Mouse (Mus musculus): Measurements from ENCODE around the gene Mrm2.
"Not testable (repeated sequence)": the region's sequence is repeated elsewhere in the genome, so short reads cannot be mapped to it uniquely, and the experiment has no call there.

The Mrm2 gene

DNA sequence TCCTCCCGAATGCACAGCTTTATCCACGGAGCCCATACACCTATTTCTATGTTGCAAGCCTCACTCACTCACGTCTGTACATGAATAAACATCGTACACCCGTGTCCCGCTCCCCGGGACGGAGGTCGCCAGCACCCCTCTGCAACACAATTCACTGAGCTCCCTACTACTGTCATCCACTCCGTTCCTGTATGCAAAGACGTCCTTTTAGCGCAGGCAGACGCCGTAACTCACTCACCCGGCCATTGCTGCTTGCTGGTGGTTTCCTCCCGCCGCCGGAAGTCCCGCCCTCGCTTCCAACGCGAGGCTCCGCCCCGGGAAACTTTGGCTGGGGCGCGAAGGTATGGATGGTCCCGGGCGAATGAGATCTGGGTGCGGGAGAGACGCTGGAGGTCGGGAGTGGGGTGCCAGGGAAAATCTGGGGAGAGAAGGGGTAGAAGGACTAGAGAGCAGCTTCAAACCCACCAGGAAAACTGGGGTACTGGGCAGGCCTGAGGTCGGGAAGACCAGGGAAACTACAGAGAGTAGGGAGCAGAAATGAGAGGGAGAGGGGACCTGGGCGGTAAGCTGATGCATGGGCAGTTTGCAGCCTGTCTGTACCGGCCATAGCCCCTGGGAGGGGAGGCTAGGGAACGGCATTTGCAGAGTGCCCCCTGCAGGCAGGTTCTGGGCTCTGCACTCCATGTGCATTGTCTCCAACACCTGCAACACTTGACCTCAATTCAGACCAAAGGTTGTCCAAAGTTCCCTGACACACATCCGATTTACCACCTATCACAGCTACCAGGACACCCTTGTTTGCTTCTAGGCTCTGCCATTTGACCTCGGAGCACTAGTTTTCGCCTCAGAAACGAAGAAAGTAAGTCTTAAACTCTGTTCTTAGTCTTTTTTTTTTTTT is at the start of gene Mrm2:
Gene Mrm2 (minus strand): TSS at position 284 of the 898 bp plus-strand sequence.
- peak; percentile 90 for DNase-seq (ENCODE audit: low read depth, low spot score)

DNA sequence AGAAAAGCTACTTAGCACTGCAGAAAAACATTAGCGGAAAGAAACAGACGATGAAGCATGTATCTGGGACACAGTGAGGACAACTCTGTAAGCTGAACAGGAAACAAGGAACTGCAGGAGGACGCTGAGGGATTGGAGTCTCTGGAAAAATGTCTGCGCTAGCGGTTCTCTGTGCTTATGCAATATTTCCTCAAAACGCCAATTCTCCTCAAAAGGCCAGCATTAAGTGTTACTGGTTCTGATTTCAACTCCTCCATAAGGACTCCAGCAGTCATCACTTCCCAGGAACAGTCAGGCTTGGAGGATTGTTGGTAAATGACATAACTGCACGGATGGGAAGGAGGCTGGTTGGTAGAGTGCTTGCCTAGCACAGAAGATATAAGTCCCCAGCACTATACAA is 49.5 kb upstream of the Mrm2 start:
- DNase-seq (ENCODE audit: low read depth, low spot score): no peak

GRCm38 (mm10) chr5:140379299-140379698 is 47.6 kb upstream of the Mrm2 start:
- no peak for DNase-seq (ENCODE audit: low read depth, low spot score)

GRCm38 (mm10) chr5:140378121-140378853 is 46.6 kb upstream of the Mrm2 start:
- DNase-seq (ENCODE audit: low read depth, low spot score): no peak

DNA sequence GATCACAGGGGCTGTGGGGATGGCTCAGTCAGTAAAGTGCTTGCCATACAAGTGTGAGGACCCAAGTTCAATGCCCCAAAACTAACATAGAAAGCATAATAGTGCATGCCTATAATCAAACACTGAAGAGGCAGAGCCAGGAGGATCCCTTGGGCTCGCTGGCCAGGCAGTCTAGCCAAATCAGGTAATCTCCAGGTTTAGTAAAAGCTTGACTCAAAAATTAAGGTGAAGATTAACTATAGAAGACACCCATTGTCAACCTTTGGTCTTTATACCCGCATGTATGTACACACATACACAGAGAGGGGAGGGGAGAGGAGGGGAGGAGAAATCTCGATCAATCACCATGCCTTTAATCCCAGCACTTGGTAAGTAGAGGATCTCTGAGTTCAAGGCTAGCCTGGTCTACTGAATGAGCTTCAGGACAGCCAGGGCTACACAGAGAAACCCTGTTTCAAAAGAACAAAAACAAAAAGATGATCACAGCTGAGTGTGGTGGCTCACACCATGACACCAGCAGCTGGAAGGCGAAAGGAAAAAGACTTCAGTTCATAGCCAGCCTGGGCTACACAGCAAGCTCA is 43.6 kb upstream of the Mrm2 start:
- no peak for DNase-seq (ENCODE audit: low read depth, low spot score)

DNA sequence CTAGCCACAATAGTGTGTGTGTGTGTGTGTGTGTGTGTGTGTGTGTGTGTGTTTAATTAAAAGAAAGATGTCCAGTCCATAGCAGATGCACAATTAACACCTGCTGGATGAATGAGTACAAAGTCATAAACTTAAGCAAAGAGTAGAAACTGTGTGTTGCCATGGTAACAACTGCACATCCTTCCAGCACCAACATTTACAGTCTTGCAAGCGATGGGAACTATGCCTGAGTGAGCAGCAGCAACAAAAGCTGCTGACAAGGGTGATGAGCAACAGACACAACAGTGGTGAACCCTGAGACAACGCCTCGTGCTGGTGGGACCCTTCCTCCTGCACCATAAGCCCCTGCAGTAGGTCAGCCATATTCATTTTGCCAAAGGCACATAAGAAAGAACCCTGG is 42.5 kb upstream of the Mrm2 start:
- peak; percentile 89 for DNase-seq (ENCODE audit: low read depth, low spot score)

DNA sequence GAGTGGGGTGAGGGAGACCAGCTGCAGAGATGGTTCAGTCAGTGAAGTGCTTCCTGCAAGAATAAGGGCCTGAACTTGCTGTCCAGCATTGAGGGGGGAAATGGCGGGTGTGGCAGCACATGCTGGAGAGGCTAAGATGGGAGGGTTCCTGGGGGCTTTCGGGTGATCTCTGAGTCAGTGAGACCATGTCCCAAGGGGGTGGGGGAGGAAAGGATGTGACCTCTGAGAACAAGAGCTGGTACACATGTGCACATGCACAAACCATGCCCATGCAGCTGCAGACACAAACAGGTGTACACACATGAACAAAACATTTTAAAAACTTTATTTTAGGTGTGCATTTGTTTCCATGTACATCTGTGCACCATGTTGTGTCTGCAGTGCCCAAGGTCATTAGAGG is 42.0 kb upstream of the Mrm2 start:
- peak; percentile 52 for DNase-seq (ENCODE audit: low read depth, low spot score)

DNA sequence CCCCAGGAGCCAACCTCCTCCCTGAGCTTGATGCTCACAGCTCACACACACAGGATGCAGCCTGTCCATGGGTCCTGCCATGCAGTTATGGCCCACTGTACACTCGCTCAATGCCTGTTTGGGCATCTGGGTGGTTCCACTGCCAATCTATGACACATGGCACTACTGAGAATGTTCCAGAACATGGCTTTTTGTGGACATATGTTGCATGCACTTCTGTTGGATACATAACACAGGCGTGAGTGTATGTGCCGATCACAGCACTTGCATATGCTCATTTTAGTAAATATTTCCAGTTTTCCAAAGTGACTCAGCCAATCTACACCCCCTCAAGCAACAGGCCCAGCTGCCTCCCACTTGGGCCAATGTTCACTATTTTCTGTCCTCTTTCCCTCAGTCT is 40.0 kb upstream of the Mrm2 start:
- DNase-seq (ENCODE audit: low read depth, low spot score): no peak

DNA sequence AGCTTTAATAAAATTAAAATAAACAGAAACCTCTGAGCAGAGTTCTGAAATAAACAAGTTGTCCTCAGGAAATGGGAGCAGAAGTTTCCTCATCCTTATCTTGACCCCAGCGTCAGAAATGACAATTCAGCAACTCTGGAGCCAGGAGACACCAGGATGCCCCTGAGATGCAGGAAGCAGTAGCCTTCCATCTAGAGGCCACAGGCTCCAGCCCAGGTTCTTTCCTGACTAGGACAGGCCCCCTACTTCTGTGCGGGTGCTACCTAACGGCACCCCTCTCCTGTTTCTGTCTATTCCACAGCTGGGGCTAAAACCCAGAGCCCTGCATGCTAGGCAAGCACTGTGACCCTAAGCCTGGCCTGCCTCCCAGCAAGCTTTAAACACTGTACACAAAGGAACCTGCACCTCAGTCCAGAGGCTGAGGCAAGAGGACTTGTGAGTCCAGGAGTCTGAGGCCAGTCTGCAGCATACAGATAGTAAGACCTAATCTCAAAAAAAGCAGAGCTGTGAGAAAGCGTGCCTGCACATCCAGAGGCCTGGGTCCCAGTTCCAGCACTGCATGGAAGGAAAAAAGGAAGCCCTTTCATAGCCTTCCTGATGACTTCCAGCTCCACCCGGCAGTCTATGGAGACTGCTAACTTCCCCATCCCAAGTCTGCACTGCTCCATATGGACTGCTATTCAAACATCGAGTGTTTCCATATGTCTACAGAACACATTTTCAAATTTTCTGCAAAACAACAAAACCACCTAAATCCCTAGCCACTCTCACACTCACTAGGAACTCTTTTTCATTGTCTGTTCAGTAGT is 39.0 kb upstream of the Mrm2 start:
- no peak for DNase-seq (ENCODE audit: low read depth, low spot score)

- DNase-seq (ENCODE audit: low read depth, low spot score): no peak
These were observed 37.8 kb upstream of the Mrm2 start for GRCm38 (mm10) chr5:140369466-140369865.

- DNase-seq (ENCODE audit: low read depth, low spot score): no peak
These were observed 37.2 kb upstream of the Mrm2 start for GRCm38 (mm10) chr5:140368926-140369325.

- not testable (repeated sequence) for DNase-seq (ENCODE audit: low read depth, low spot score)
These were observed 36.4 kb upstream of the Mrm2 start for GRCm38 (mm10) chr5:140368126-140368525.

DNA sequence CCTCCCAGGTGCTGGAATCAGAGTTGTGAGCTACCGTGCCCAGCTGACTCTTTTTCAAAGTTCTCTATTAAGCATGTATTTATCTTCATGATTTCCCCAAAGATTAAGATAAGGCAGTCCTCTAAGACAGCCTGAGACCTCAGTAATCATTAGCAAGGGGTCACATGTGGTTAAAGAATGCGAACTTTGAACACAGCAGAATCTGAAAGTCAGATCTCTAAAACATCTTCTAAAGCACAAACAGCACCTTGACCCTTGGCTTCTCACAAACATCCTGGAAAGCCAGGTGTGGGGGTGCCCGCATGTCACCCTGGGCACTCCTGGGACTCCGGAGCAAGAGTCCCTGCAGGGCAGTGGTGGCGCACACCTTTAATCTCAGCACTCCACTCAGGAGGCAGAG is 32.7 kb upstream of the Mrm2 start:
- DNase-seq (ENCODE audit: low read depth, low spot score): no peak

GRCm38 (mm10) chr5:140359930-140360674 is 28.4 kb upstream of the Mrm2 start:
- no peak for DNase-seq (ENCODE audit: low read depth, low spot score)

- DNase-seq (ENCODE audit: low read depth, low spot score): no peak
These were observed 25.8 kb upstream of the Mrm2 start for GRCm38 (mm10) chr5:140357466-140357865.

DNA sequence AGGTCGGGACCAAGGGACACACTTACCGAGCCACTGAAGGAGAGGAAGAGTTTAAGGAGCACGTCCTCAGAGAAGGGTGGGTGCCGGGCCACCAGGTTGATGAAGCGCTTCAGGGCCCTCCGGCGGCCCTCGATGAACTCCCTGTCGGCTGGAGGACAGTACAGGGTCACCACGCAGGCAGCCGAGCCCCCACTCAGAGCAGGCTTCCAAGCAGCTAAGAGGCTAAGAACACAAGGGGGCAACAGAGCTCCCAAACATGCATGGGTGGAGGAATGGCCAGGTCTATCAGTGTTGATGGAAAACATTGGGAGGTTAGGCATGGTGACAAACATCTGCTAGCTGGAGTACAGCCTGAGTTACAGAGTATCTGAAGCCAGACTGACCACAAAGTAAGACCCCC is 24.2 kb upstream of the Mrm2 start:
- DNase-seq (ENCODE audit: low read depth, low spot score): no peak

DNA sequence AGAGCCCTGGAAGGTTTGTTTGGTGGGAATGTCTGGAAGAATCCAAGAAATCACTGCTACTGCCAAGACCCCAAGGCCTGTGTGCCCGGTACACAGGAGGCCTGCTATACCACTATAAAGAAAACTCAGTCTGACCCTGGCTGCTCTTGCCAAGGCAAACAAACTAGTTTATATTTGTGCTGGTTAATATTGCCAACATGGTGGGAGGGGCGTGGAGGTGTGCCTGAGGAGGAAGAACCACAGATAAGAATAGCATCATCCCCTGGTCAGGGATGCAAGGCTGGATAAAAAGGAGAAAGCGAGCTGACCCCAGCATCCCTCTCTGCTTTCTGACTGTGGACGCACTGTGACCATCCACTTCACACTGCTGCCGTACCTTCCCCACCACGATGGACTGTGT is 20.7 kb upstream of the Mrm2 start:
- DNase-seq (ENCODE audit: low read depth, low spot score): no peak

DNA sequence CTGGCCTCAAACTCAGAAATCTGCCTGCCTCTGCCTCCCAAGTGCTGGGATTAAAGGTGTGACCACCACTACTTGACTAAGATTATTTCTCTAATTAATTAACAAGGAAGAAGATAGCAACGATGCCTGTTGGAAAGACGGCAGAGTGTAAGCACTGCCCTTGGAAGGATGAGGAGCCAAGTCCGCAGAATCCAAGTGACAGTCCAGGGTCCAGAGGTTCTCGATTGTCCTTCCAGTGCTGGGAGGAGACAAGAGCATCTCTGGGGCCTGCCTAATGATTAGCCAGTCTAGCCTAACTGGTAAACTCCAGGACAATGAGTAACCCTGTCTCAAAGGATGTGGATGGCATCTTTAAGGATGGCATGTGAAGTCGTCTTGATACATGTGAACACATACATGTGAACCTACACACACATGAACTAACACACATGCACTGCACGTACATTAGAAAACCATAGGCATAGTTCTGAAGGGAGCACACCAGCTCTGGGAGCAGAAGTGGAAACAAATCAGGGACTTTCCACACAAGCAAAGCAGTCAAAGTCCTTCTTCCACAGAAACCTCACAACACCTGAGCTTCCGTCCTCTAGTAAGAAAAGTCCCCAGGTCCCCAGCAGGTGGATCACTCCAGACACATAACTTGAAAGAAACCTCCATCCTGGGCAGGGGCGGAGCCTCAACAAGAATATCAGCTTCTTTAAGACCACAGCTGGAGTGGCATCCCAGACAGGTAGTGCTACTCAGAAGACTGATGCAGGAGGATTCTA is 19.2 kb upstream of the Mrm2 start:
- no peak for DNase-seq (ENCODE audit: low read depth, low spot score)

- no peak for DNase-seq (ENCODE audit: low read depth, low spot score)
These were observed 18.2 kb upstream of the Mrm2 start for GRCm38 (mm10) chr5:140349882-140350281.

DNA sequence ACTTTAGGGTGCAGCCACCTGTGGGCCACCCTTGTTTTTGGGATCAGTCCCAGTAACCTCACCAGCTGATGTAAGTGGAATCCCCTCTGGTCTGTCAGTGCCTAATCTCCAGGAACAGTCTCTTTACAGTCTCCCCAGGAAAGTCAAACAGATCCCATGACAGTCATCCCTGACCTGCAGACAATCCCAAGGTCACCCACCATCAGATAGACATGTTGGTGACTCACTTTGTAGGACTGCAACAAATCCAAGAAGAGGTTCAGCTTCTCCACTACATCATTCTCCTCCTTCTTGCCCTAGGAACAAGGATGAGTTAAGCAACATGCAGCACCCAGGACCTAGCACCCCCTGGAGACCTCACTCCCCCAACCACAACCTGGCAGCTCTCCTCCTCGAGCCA is 14.4 kb upstream of the Mrm2 start:
- no peak for DNase-seq (ENCODE audit: low read depth, low spot score)
